Mouse (Mus musculus) kidney, adult 11 months (tissue): ENCODE measurements around the gene Thoc2.
"Not testable (repeated sequence)": the region's sequence is repeated elsewhere in the genome, so short reads cannot be mapped to it uniquely, and the experiment has no call there.

Experiments used
- DNase-seq: peaks from one replicate; pipeline ENCODE4 v3.0.0; 2022

Thoc2 gene

DNA sequence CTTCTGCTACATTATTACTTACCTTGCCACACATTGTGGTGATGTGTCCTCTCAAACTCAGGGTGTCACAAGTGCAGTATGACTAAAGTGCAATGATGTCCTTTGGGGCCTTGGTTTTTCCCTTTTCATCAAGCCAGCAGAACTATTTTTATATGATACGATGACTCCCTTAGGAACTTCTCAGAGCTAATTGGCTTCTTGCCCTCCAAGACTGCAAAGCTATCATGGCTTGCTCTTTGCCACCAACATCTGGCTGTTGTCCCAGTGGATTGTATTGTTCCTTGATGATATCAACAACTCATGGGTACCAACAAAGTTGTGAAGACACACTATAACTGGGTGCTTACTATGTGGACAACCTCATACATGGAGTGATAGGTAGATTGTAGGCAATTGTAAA lies at the start of gene Thoc2:
TSS of gene Thoc2 (minus strand) at position 101 of the 400 bp plus-strand sequence.
- no peak for DNase-seq

DNA sequence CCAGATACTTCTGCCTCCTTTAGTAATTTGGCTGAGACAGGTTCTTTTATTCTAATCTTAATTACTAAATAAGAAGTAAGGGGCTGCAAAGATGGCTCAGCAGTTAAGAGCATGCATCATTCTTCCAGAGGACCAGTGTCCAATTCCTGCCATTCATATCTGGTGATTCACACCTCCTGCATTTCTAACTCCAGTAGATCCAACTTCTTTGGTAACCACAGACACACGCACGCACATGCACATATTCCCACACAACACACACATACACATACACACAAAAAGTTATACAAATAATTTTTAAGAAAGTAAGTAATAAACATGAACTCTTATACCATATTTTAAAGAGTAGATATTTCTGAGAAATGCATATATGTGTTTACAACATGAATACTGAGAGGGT lies 49.6 kb upstream of the Thoc2 start:
- DNase-seq, result no peak

DNA sequence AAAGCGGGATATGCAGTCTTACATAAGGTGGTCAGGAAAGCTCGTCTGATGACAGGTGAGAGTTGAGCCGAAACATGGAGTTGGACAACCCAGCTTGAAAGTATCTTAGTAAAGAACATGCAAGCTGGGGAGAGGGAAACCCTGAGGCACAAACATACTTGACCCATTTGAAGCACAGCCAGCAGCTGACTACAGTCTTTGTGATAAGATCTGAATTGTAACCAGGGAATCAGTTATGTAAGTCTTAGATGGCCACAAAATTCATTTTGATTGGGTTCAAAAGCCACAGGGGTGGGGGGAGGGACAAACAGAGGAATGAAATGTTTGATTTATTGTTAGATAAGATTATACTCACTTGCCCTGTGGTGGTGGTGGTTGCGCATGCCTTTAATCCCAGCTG lies 48.9 kb upstream of the Thoc2 start:
- peak; percentile 3 for DNase-seq

DNA sequence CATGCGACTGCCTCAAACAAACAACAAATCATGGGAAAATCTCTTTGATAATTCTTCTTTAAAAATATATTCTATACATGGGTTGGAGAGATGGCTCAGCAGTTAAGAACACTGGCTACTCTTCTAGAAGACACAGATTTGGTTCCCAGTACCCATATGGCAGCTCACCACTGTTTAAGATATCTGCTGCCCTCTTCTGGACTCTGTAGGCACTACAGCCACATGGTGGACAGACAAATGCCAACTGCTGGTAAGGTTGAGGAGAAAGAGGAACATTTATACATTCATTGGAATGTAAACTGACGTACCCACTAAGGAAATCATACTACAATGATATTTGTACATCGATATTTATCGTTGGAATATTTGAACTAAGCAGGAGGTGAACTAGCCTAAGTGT lies 36.7 kb upstream of the Thoc2 start:
- DNase-seq, result no peak

DNA sequence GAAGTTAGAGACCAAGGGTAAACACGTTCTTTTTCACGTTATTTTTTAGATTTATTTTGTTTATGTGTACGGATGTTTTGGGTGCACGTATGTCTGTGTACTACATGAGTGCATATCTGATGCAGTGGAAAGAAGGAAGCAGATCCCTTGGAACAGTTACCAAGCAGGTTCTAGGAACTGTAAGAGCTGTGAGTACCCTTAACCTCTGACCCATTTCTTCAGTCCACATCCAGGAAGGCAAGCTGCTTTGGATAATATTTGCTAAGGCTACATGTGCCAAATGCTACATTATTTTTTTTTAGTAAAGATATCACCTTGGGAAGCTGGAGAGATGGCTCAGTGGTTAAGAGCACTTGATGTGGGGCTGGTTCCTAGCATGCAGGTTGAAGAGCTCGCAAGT lies 21.4 kb upstream of the Thoc2 start:
- DNase-seq, result no peak

DNA sequence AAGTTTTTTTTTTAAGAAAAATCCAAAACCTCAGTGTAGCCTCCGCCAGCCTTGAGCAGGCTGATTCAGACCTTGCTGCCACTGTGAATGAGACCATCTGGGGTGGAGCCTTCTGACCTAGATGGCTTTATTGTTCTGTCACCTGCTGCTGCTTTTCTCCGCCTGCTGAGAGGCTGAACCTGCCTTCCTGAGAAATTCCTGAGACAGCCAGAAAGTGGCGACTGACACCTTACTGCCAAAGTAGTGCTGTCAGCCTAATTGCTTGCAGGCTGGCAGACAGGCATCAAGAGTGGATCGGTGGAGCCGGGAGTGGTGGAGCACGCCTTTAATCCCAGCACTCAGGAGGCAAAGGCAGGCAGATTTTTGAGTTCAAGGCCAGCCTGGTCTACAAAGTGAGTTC lies 11.3 kb upstream of the Thoc2 start:
- DNase-seq, result not testable (repeated sequence)

DNA sequence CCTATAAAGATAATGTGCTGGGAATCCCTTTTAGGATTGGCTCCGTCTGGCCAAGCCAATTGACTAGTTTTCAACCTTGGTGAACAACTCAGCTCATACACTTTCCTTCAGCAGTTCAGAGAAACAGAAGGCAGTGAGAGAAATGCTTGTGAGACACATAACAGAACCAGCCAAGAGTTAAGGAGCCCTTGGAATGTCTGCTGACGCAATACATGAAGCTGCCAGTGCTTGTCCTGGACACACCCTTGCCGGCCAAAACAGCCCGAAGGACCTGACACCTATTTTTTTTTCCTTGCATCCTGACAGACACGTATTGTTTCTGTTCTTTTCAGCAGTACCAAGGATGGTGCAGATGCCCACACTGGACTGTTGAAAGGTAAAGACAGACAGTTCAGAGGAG lies 4.2 kb upstream of the Thoc2 start:
- DNase-seq, result no peak

DNA sequence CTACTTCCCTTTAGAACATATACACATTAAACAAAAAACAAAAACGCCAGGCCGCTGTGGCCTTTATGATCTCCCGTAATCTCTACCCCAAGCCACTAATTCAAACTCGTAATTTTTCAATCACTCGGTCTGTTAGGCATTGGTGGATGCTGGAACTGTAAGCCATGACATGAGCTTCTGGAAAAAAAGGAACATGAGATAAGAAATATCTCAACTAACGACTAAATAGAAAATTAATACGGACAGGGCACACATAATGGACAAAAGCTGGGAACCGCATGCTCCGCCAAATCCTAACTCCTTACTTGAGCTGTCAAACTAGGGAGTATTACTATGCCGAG lies 8.4 kb downstream of the Thoc2 start:
- no peak for DNase-seq

DNA sequence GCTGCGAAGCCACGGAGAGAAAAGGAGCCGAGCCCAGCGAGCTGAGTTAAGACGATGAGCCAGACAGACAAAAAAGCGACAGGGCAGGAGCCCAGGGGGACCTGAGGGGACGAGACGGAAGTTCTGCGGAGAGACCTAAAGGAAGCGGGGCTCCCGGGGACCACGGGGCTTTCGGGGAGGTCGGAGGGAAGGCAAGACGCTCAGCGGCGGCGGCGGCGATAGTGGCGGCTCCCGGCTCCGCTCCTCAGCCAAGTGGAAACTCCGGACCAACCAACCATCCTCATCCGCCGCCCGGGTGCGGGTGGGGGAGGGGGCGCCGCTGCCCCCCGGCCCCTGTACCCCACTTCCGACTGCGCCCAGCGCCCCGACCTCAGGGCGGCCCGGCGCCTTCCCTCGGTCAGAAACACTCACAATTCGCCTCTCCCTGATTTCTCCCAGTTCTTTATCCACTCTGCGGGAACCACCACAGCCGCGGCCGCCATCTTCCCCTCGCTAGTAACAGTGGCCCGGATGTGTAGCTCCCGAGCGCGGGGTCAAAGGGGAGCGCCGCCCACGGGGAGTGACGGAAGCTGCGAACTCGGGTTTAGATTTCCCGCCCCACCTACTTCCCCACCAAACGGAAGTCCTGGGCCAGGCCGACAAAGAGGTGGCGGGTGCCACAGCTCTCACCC lies 8.9 kb downstream of the Thoc2 start:
- DNase-seq, result peak; percentile 89

DNA sequence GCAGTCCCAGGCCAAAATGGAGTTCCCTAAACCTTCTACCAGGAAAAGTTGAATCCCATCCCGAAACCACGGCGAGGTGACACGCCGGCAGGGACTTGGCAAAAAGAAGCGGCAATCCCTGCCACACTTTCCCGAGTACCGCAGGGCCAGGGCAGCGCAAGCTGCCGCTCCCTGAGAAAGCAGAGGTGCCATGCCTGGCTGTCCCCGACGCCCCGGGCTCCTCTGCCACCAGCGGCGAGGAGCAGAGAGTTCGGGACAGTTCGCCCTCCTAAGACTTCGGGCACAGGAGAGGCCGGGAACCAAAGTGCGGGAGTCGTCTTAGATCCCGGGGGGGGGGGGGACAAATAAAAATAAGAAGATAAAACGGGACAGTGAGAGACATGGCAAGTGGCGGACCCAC lies 9.5 kb downstream of the Thoc2 start:
- DNase-seq, result peak; percentile 10

DNA sequence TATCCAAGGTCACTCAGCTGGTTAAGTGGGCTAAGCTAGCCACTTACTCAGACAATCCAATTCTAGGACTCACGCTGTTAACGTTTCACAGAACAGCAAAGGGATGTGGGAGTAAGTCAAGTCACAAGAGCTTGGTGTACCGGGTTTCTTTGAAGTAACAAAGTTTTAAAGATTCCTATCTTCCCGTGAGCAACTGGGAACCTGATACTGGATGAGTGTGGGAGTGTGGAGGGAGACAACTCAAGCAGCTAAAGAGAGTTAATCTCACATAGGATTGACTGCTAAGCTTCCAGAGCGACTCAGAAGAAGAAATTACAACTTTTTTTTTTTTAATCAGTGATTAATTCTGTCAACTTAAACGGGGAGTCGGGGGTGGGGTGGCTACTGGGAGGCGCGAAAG lies 10.0 kb downstream of the Thoc2 start:
- no peak for DNase-seq

DNA sequence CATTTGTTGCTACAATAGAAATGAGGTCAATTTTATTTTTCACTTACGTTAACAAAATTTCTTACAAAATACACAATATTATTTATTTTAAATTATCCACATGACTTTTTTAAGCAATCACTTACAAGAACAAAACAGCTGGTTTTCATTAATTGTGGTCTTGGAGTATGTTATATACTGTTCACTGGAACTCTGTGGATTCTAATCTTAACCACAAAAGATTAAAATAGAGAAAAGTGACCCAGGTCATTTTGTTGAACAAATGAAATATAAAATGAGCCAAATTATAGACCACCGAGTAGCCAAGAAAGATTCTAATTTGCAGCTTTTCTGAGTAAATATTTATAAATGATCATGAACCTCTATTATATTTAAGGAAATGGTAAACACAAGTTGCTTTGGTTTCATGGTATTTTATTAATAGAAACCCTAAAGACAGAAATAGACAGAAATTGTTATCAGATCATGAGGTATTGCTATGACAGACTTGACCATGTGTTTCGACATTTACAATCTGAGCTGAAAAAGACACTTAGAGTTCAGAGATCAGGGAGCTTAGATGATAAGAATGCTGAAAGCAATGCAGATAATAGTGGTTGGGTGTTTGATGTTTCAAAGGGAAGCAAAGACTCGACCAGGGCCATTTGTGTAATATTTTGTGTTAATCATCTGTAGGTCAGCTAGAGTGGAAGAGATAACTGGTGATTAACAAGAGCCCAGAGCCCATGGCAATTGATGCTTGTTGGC lies 35.5 kb downstream of the Thoc2 start:
- DNase-seq, result no peak

DNA sequence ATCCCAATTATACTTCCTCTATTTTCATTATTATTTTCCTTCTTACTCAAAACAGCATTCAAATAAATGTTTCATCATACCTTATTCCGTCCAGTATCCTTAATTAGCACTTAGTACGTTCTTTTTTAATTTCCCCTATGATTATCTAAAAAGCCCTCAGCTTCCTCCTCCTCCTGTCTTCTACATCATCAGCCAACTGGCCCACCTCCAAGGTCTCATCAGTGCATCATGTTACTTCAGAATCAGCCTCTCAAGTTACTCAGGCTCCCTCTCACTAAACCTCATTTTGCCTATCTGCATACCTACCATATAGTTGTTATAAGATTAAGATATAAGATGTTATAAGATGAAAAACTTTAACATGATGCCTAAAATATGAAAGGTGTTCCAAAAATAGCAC lies 43.9 kb downstream of the Thoc2 start:
- no peak for DNase-seq

DNA sequence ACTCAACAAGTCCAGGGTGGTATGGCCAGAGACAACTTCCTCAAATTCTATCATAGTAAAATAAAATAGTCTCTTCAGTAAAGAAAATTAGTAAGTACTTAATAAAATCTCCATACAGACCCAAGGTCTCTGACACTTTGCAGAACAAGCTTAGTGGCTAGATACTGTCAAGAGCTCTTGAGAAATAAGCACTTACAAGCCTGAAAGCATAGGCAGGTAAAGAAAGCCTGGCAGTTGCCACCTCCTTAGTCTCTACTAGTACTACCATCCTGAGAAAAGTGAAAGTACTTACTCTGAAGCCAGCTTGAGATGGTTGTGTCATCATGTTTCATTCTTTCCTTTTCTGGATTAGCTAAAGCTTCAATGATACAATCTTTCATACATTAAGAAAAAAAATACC lies 82.7 kb downstream of the Thoc2 start:
- DNase-seq, result no peak

DNA sequence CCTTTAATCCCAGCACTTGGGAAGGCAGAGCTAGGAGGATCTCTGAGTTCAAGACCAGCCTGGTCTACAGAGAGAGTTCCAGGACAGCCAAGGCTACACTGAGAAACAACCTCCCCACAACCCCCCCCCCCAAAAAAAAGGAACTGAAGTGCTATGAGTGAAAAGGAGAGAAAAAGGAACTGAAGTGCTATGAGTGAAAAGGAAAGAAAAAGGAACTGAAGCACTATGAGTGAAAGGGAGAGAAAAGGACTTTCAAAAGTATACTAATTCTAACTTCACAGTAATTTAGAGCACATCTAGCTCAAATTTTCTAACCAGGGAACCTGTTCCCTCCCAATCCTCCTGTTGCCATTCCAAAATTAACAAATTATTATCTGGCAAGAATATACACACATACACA lies 114.9 kb downstream of the Thoc2 start:
- DNase-seq, result no peak

DNA sequence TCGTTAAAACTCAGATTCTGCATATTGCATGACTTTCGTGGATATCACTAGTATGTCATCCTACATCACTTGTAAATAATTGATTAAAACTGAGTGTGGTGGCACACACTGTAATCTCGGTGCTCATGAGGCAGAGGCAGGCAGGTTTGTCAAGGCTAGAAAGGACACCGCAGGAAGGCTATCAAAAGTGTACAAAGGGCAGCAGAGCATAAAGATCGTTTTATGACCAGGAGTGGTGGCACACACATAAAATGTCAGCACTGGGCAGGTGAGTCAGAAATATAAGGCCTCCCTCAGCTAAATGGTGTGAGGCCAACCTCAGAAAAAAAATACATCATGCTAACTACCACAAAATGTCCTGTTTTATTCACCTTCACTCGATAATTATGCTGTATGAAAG lies 127.2 kb downstream of the Thoc2 start:
- no peak for DNase-seq
